Mouse (Mus musculus): Measurements from ENCODE around the gene Sike1.

Sike1 gene

GRCm38 (mm10) chr3:102995605-102996321 is at the start of gene Sike1:
Gene Sike1 (plus strand): TSS chr3:102995708.
- peak; percentile 83 to 94 for DNase-seq (ENCODE audit: low spot score in 2 of 2)

- no peak for DNase-seq (ENCODE audit: low spot score in 2 of 2)
Observed at GRCm38 (mm10) chr3:102946312-102946711, 49.2 kb upstream of the Sike1 start.

- DNase-seq (ENCODE audit: low spot score in 2 of 2) = no peak
Observed at GRCm38 (mm10) chr3:102946861-102947260, 48.6 kb upstream of the Sike1 start.

- DNase-seq (ENCODE audit: low spot score in 2 of 2) = no peak
Observed at GRCm38 (mm10) chr3:102954476-102954875, 41.0 kb upstream of the Sike1 start.

- no peak for DNase-seq (ENCODE audit: low spot score in 2 of 2)
Observed at GRCm38 (mm10) chr3:102955143-102955542, 40.4 kb upstream of the Sike1 start.

- DNase-seq (ENCODE audit: low spot score in 2 of 2) = no peak
Observed at GRCm38 (mm10) chr3:102955596-102955995, 39.9 kb upstream of the Sike1 start.

- no peak for DNase-seq (ENCODE audit: low spot score in 2 of 2)
Observed at GRCm38 (mm10) chr3:102964033-102964432, 31.5 kb upstream of the Sike1 start, which contains the start of gene Nr1h5. Gene Nr1h5 (minus strand): TSS chr3:102964133.

GRCm38 (mm10) chr3:102970067-102970466 is 25.4 kb upstream of the Sike1 start:
- no peak for DNase-seq (ENCODE audit: low spot score in 2 of 2)

GRCm38 (mm10) chr3:102970508-102970907 is 25.0 kb upstream of the Sike1 start:
- no peak for DNase-seq (ENCODE audit: low spot score in 2 of 2)

GRCm38 (mm10) chr3:102976906-102977305 is 18.6 kb upstream of the Sike1 start:
- DNase-seq (ENCODE audit: low spot score in 2 of 2) = no peak

- no peak for DNase-seq (ENCODE audit: low spot score in 2 of 2)
Observed at GRCm38 (mm10) chr3:102979550-102980348, 15.8 kb upstream of the Sike1 start.

- DNase-seq (ENCODE audit: low spot score in 2 of 2) = no peak
Observed at GRCm38 (mm10) chr3:102980349-102980736, 15.2 kb upstream of the Sike1 start.

- DNase-seq (ENCODE audit: low spot score in 2 of 2) = no peak
Observed at GRCm38 (mm10) chr3:102991041-102991440, 4.5 kb upstream of the Sike1 start.

- DNase-seq (ENCODE audit: low spot score in 2 of 2) = peak in 1 of 2 experiments; percentile 31
Observed at GRCm38 (mm10) chr3:102992936-102993335, 2.6 kb upstream of the Sike1 start.

- DNase-seq (ENCODE audit: low spot score in 2 of 2) = no peak
Observed at GRCm38 (mm10) chr3:102995233-102995604, 289 bp upstream of the Sike1 start.

- DNase-seq (ENCODE audit: low spot score in 2 of 2) = no peak
Observed at GRCm38 (mm10) chr3:102997036-102997435, 1.5 kb downstream of the Sike1 start.

GRCm38 (mm10) chr3:102997591-102997990 is 2.1 kb downstream of the Sike1 start:
- no peak for DNase-seq (ENCODE audit: low spot score in 2 of 2)

GRCm38 (mm10) chr3:103001595-103001994 is 6.1 kb downstream of the Sike1 start:
- DNase-seq (ENCODE audit: low spot score in 2 of 2) = no peak

GRCm38 (mm10) chr3:103017350-103017749 is 21.8 kb downstream of the Sike1 start:
- no peak for DNase-seq (ENCODE audit: low spot score in 2 of 2)

- DNase-seq (ENCODE audit: low spot score in 2 of 2) = no peak
Observed at GRCm38 (mm10) chr3:103019462-103019861, 24.0 kb downstream of the Sike1 start.

- DNase-seq (ENCODE audit: low spot score in 2 of 2) = peak; percentile 95 to 97
Observed at GRCm38 (mm10) chr3:103020249-103020942, 24.9 kb downstream of the Sike1 start, which contains the start of gene Csde1. Gene Csde1 (plus strand): TSS chr3:103020426.

- peak; percentile 66 to 86 for DNase-seq (ENCODE audit: low spot score in 2 of 2)
Observed at GRCm38 (mm10) chr3:103020943-103021638, 25.6 kb downstream of the Sike1 start.

All from left cerebral cortex, adult 9 months (tissue).